Mouse (Mus musculus): ENCODE measurements around the gene Dhx40. TPM values are rescaled to one million over a fixed set of nuclear protein-coding genes. Genes with fewer than 3 reads are reported as not detected.
"Not testable (repeated sequence)": the region's sequence is repeated elsewhere in the genome, so short reads cannot be mapped to it uniquely, and the experiment has no call there.

The Dhx40 gene
- polyA plus RNA-seq, 1 experiment, result 9.3 TPM

- no peak for DNase-seq (ENCODE audit: low read depth)
Measured at GRCm38 (mm10) chr11:86818928-86819327, 11.4 kb upstream of the Dhx40 start.

DNA sequence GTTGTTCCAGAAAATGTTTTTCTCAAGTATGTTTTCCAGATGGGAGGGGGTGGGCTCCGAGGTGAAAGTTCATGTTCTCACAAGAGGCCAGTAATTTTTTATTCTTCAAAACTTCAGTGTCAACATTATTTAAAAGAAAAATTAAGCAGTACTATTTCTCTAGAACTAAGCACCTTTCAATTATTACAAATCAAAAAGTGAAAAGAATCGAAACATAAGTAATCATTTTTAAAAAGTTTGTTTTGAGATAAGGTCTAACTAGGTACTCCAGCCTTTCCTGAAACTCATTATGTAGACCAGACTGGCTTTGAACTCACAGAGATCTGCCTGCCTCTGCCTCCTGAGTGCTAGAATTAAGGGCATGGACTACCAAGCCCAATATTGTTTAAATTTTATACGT, 8.7 kb upstream of the Dhx40 start:
- DNase-seq (ENCODE audit: low read depth), result not testable (repeated sequence)

DNA sequence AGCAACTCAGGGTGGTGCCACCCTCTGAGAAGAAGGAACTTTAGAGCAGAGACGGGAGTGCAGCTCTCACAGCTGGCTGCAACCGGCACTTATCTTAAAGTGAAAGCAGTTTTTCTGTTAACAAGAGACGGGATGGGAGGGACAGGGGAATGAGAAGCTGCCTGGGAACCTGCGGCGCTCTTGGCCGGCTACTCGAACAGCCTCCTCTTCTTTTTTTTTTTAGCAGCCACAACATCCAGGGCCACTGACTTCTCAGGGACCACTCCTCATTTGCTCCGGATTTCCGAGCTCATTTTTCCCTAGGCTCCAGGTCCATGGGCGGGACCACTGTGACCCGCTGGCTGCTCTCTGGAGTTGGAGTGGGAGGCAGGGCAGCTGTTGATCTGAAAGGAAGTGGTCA, 6.9 kb upstream of the Dhx40 start:
- DNase-seq (ENCODE audit: low read depth), result not testable (repeated sequence)

DNA sequence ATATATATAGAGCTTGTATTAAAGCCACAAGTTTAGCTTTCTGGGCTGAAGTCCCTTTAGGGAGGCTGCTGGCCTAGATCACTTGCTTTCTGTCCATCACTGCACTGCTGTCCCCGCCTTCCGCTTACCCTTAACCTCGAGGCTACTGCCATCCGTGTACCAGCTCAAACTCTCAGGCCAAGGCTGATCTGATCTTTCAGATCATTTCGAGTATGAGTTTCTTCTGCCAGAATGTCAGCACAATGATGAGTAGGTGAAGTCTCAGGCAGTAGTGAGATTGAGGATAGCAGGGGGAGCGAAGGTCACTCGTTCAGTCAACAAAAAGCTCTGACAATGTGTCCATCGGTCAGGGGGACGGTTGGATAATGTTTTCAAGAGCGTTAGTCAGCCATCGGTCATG, 5.7 kb upstream of the Dhx40 start:
- DNase-seq (ENCODE audit: low read depth), result not testable (repeated sequence)

- no peak for DNase-seq (ENCODE audit: low read depth)
Measured at GRCm38 (mm10) chr11:86811326-86811630, 3.7 kb upstream of the Dhx40 start.

- no peak for DNase-seq (ENCODE audit: low read depth)
Measured at GRCm38 (mm10) chr11:86810572-86811325, 3.2 kb upstream of the Dhx40 start.

DNA sequence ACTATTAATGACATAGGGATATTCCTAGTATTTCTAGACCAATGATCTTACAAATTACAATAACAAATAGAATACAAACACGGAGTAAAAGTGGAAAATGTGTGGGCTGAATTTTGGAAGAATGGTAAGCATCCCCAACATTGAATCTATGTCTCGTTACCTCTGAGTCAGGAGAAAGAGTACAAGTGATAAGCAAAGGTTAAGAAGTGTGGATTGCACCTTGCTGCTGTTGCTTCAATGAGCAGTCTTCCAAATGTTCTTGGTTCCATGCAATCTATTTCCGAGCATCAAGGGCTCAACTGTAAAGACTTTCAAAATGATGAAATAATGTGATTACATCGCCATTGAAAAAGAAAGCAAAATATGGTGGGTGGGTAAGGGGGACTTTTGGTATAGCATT, 2.3 kb upstream of the Dhx40 start:
- DNase-seq (ENCODE audit: low read depth), result no peak

GRCm38 (mm10) chr11:86807001-86807477, 507 bp downstream of the Dhx40 start:
- no peak for DNase-seq (ENCODE audit: low read depth)

- no peak for DNase-seq (ENCODE audit: low read depth)
Measured at GRCm38 (mm10) chr11:86794161-86794560, 13.4 kb downstream of the Dhx40 start.

- DNase-seq (ENCODE audit: low read depth), result not testable (repeated sequence)
Measured at GRCm38 (mm10) chr11:86787436-86787835, 20.1 kb downstream of the Dhx40 start.

DNA sequence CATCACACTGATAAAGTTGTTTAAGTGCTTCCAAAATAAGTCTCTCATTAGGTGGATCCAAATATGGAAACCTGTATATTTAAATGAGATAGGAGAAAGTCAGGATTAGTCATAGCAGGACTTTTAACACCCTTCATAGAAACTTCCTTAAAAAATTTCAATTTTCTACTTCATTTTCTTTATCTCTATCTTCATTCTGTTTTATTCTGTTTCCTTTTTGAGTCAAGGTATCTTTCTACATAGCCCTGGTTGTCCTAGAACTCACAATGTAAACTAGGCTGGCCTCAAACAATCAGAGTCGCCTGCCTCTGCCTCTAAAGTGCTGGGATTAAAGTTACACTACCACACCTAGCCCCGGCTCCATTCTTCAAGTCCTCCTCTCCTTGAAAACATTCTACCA, 21.8 kb downstream of the Dhx40 start:
- DNase-seq (ENCODE audit: low read depth), result no peak

GRCm38 (mm10) chr11:86769884-86770283, 37.7 kb downstream of the Dhx40 start:
- no peak for DNase-seq (ENCODE audit: low read depth)

- DNase-seq (ENCODE audit: low read depth), result no peak
Measured at GRCm38 (mm10) chr11:86764501-86764900, 43.0 kb downstream of the Dhx40 start.

DNA sequence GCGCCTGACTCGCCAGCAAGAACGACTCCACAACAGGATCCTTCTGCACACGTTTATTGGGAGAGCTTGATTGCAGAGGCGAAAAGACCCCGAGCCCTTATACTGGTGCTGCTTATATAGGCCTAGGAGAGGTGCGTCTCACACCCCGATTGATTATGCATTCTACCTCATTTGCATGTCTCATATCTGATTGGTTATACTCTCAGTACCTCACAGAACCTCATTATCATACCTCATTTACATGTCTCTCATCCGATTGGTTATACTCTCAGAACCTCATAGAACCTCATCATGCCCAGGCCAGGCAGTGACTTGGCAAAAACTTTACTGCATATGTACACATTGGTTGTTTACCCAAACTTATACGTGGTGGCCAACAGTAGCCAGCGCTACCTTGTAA, 44.4 kb downstream of the Dhx40 start:
- not testable (repeated sequence) for DNase-seq (ENCODE audit: low read depth)

GRCm38 (mm10) chr11:86760357-86760756, 47.2 kb downstream of the Dhx40 start:
- no peak for DNase-seq (ENCODE audit: low read depth)

- DNase-seq (ENCODE audit: low read depth), result no peak
Measured at GRCm38 (mm10) chr11:86759886-86760285, 47.7 kb downstream of the Dhx40 start.

- DNase-seq (ENCODE audit: low read depth), result no peak
Measured at GRCm38 (mm10) chr11:86759226-86759625, 48.3 kb downstream of the Dhx40 start.

- DNase-seq (ENCODE audit: low read depth), result no peak
Measured at GRCm38 (mm10) chr11:86758559-86758958, 49.0 kb downstream of the Dhx40 start.

- DNase-seq (ENCODE audit: low read depth), result peak; percentile 87
Measured at GRCm38 (mm10) chr11:86757480-86758371, 49.8 kb downstream of the Dhx40 start, which contains the start of gene Cltc. Gene Cltc, minus strand, starts transcription at chr11:86757565.

- no peak for DNase-seq (ENCODE audit: low read depth)
Measured at GRCm38 (mm10) chr11:86757142-86757479, 50.4 kb downstream of the Dhx40 start.

- no peak for DNase-seq (ENCODE audit: low read depth)
Measured at GRCm38 (mm10) chr11:86756156-86757141, 51.1 kb downstream of the Dhx40 start.

GRCm38 (mm10) chr11:86752404-86752803, 55.1 kb downstream of the Dhx40 start:
- DNase-seq (ENCODE audit: low read depth), result no peak

All from gonadal fat pad, adult 2 months (tissue).